Mouse (Mus musculus) lung, postnatal 4 days (tissue): ENCODE results near the gene Tmem109.

Source experiments
- DNase-seq, 2 experiments: peaks; one replicate each; pipeline ENCODE4 v3.0.0; 2021

The Tmem109 gene

GRCm38 (mm10) chr19:10839010-10839892 is 42.5 kb downstream of the Tmem109 start, which contains the start of gene Slc15a3:
Gene Slc15a3 (plus strand): TSS chr19:10839727.
- DNase-seq, result no peak

- DNase-seq, result no peak
Measured at GRCm38 (mm10) chr19:10835671-10836070, 46.1 kb downstream of the Tmem109 start.

DNA sequence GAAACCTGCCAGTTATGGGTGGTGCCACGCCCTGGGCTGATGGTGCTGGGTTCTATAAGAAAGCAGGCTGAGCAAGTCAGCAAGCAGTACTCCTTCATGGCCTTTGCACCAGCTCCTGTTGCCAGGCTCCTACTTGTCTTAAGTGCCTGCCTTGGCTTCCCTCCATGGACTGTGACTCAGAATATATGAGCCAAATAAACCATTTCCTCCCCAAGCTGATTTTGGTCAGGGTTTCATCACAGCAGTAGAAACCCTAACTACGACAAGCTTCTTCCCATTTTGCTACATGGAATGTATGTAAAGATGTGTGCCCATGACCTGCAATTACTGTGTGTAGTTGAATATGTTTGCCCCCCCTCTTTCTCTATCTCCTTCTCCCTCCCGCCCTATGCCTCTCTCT is 48.2 kb downstream of the Tmem109 start:
- no peak for DNase-seq

GRCm38 (mm10) chr19:10832030-10832429 is 49.8 kb downstream of the Tmem109 start:
- DNase-seq, result peak in 1 of 2 experiments; percentile 22

- peak; percentile 83 to 87 for DNase-seq
Measured at GRCm38 (mm10) chr19:10831424-10831823, 50.4 kb downstream of the Tmem109 start.

DNA sequence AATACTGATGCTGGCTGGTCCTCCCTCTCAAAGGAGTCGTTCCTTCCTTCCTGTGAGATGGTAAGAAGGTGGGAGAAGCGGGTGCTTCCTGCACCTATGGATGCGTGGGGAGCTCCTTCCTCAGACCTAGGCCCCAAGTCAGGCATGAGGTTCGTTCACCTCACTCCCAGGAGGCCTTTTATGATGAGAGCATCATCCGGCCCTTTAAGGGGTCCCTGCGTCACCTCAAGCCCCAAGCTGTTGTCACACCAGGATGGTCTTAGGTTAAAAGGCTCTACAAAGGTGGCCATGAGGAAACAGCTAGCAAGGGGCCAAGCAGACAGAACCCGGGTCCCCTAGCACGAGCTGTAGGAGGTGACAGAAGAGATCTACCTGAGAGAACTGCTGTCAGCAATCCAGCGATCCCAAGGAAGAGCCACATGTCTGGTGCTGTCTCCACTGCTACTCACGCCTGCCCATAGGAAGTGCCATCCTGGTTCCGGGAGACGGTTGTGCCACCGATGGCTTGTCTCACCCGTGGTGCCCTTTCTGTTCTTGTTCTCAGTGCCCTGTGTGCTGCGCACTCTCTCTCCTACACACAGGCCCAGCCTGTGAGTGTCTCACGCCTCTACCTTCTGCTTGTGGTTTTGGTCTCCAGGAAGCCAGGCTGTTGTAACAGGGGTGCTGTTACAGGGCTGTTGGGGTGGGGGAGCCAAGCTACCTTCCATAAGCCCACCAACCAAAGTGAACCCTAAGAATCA is 52.2 kb downstream of the Tmem109 start, which contains the start of gene Cd6:
Gene Cd6 (minus strand): TSS at position 623 of the 740 bp plus-strand sequence.
- DNase-seq, result no peak

GRCm38 (mm10) chr19:10828321-10828720 is 53.5 kb downstream of the Tmem109 start:
- DNase-seq, result no peak

DNA sequence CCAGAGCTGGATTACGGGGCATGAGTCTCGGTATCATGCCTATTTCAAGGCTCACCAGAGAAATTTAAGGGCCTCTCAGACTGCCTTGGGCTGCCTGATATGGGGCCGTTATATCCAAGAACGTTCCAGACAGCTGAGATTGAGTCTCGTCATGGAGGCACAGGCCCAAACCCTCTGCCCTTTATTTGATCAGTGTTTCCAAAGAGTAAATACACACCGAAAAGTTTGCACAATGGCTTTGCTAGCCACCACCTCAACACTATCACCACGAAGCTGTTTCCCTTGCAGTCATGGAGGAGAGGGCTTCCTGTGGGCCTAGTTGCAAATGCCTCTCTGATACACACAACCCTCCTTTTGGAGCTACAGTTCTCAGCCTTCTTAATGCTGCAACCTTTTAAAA is 57.7 kb downstream of the Tmem109 start:
- DNase-seq, result no peak

DNA sequence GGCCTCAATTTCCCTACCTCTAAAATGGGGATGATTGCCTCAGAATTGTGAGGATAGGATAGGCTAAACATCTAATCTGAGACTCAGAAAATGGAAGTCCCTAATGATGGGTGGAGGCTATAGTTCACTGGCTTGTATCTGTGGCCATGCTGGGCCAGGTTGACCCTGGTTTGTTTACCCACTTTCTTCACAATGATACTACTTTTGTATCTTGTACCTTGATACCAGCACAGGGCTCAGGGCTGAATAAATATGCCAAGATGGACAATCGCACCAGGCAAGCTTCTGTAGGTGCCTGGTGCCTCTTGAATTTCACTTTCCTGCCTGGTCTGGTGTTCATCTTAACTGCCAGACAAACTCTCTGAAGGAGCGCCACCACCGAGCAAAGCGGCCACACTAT is 59.3 kb downstream of the Tmem109 start:
- no peak for DNase-seq

GRCm38 (mm10) chr19:10821319-10821718 is 60.5 kb downstream of the Tmem109 start:
- DNase-seq, result no peak
